Mouse (Mus musculus): ENCODE data around the gene Rpl27. TPM values are rescaled to one million over a fixed set of nuclear protein-coding genes. Genes with fewer than 3 reads are reported as not detected.
A peak's percentile ranks its signal among the peaks of the same experiment; 100 is the strongest.

The Rpl27 gene
- polyA plus RNA-seq (2014; fragmentation: Nextera tagmentation; extraction: Ambion mirVana), result 281 and 371 TPM in 2 replicates

DNA sequence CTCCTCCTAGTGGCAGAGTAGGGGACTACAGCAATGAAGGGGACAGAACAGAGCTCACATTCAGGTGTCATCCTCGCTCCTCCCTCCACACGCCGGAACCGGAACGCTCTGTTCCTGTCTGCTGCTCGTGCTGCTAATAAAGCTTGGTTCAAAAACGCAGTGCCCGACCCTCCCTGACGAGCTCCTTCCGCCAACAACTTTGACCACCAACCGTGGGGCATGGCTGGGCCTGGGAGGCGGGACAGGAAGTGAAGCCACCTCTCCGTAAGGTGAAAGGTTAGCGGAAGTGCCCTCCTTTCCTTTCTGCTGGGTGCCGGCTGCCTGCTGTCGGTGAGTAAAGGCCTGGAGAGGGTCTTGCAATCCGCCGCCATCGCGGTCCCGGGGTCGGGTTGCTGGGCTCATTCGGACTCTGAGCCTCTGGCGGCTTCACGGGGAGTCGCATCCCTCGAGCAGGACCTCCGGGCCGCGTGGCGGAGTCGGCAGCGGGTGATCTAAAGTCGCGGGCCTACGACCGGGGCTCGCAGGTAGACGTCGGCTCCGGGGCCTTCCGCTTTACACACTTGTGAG lies at the start of gene Rpl27:
Rpl27 (plus strand) TSS at position 172 of the 567 bp plus-strand sequence.
- Histone ChIP-seq H3K9ac (ENCODE audit: low read length) (peak within 1 kb of the TSS; percentile 91), H3K4me2 (ENCODE audit: low read length) (peak within 1 kb of the TSS; percentile 62), H3K36me3 (ENCODE audit: control insufficient read depth, insufficient read depth, low read length) (peaks cover 28% of the 10 kb centered on the region), H3K4me1 (ENCODE audit: control insufficient read depth, insufficient read depth, low read length) (peaks cover 4% of the 10 kb centered on the region; the same call in 1 of the 2 replicates), H3K9me3 (replicated peaks; ENCODE audit: control insufficient read depth, low read length) (no peaks in the 10 kb centered on the region), H3K27ac (ENCODE audit: low read depth, low read length) (peak within 1 kb of the TSS; percentile 85), H3K27me3 (replicated peaks; ENCODE audit: control insufficient read depth, insufficient read depth, low read length) (no peaks in the 10 kb centered on the region), H3K4me3 (ENCODE audit: low read depth, low read length) (peak within 1 kb of the TSS; percentile 79)
- ATAC-seq (peak; percentile 100), DNase-seq (ENCODE audit: low spot score) (peak; percentile 100)
- under 1% methylated on average over 42 of the region's 42 CpGs for WGBS

DNA sequence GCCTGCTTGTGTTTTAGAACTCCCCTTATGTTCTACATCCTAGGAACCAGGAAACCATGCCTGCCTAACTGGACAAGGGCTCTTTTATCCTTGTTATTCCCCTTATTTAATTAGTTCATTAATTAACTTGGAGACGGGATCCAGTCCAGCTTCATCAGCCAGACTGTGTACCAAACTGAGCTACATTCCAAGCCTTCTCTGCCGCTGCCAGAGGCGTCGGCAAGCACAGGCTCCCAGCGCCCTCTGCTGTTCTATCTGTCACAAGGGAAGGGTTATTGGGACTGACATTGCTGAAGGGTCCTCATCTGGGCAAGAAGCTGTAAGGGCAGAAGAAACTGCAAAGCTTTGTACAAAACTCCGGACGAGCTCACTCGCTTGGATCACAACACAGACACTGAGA lies 47.0 kb upstream of the Rpl27 start:
- H3K9me3 ChIP-seq (replicated peaks; ENCODE audit: control insufficient read depth, low read length), result no peaks in the 10 kb centered on the region
- H3K27ac ChIP-seq (ENCODE audit: low read depth, low read length), result no peak overlapping the region
- no peak overlapping the region for H3K4me2 ChIP-seq (ENCODE audit: low read length)
- no peaks in the 10 kb centered on the region for H3K4me1 ChIP-seq (ENCODE audit: control insufficient read depth, insufficient read depth, low read length)
- ATAC-seq, result peak; percentile 62; the same call in 1 of the 2 replicates
- H3K27me3 ChIP-seq (replicated peaks; ENCODE audit: control insufficient read depth, insufficient read depth, low read length), result no peaks in the 10 kb centered on the region
- H3K4me3 ChIP-seq (ENCODE audit: low read depth, low read length), result no peak overlapping the region
- DNase-seq (ENCODE audit: low spot score), result peak; percentile 92
- 0 out of 2 replicates have a peak overlapping the region, but pooled peaks have one; percentile 1 for H3K9ac ChIP-seq (ENCODE audit: low read length)
- WGBS, result 4% methylated on average over 8 of the region's 8 CpGs
- no peaks in the 10 kb centered on the region for H3K36me3 ChIP-seq (ENCODE audit: control insufficient read depth, insufficient read depth, low read length)

DNA sequence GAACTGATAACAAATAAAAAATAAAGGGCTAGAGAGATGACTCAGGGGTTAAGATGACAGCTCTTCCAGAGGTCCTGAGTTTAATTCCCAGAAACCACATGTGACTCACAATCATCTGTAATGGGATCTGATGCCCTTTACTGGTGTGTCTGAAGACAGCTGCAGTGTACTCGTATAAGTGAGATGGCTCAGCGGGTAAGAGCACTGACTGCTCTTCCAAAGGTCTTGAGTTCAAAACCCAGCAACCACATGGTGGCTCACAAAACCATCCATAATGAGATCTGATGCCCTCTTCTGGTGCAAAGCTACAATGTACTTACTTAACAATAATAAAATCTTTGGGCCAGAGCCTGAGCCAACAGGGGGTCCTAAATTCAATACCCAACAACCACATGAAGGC lies 26.8 kb upstream of the Rpl27 start:
- Histone ChIP-seq H3K36me3 (ENCODE audit: control insufficient read depth, insufficient read depth, low read length) (peaks cover 29% of the 10 kb centered on the region), H3K9me3 (replicated peaks; ENCODE audit: control insufficient read depth, low read length) (no peaks in the 10 kb centered on the region), H3K4me2 (ENCODE audit: low read length) (no peak overlapping the region), H3K4me3 (ENCODE audit: low read depth, low read length) (no peak overlapping the region), H3K27ac (ENCODE audit: low read depth, low read length) (no peak overlapping the region), H3K4me1 (ENCODE audit: control insufficient read depth, insufficient read depth, low read length) (peaks cover 3% of the 10 kb centered on the region; the same call in 1 of the 2 replicates), H3K9ac (ENCODE audit: low read length) (no peak overlapping the region), H3K27me3 (replicated peaks; ENCODE audit: control insufficient read depth, insufficient read depth, low read length) (no peaks in the 10 kb centered on the region)
- WGBS, result 89% methylated on average over 2 of the region's 2 CpGs
- no peak for DNase-seq (ENCODE audit: low spot score)
- no peak for ATAC-seq

DNA sequence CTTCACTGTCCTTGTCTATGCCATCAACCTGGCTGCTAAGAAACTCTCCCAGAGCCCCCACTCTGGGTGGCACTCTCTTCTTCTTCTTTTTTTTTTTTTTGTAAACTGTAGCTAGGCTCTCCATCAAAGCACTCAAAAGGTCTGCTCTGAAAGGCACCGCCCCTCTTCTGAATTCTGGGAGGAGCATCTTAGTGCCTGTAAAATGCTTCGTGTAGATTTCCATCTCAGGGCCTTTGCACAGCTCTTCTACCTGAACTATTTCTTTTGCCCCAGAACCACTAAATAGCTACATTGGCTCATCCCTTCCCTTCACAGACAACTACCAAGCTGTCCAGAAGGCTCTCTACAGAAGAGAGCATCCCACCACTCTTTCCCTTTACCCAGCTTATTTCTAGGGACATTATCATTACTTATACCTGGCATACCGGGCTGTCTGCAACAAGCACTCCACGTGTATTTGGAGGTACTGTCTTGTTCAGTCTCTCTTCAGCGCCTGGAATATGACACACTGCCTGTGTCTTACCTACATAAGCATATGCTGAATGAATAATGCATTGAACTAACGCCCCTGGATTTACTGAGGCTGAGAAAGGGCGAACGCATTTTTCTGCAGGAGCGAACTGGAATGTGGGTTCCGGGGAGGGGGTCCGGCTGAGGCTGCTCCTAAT lies 25.5 kb upstream of the Rpl27 start:
- peak; percentile 61 for ATAC-seq
- 2% methylated on average over 11 of the region's 11 CpGs for WGBS
- DNase-seq (ENCODE audit: low spot score), result peak; percentile 22

DNA sequence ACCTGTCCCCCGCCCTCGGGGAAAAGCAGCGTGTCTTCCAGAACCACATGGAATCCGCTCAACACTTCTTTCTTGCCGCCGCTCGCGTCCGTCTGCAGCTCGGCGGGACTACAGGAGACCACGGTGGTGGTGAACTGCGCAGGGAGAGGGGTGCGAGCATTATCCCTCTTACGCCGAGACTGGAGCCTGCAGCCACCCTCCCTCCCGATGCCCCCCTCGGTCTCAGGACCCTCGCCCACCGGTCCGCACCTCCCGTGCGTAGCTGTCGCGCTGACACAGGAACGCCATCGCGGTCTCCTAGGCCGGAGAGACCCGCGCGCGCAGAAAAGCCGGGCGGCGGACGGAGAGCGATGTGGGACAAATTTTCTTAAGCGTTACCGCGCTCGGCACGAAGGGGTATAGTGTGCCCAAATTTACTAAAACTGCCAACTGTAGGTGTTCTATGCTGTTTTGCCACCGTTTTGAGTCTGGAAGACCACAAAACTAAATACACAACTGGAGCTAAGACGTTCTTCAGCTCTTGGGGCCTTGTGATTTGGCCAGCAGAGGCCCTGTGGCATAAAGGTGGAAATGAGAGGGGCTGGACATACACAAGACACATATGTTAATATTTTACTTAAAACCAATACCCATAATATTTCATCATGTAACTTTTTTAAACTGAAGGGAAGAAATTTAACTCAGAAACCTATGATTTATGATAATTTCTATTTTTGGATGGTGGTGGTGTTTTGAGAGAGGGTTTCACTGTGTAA lies 24.8 kb upstream of the Rpl27 start, which contains the start of gene Aarsd1:
Aarsd1 (minus strand) TSS at position 515 of the 755 bp plus-strand sequence.
- H3K4me3 ChIP-seq (ENCODE audit: low read depth, low read length), result peak within 1 kb of the TSS; percentile 78
- H3K27me3 ChIP-seq (replicated peaks; ENCODE audit: control insufficient read depth, insufficient read depth, low read length), result no peaks in the 10 kb centered on the region
- H3K36me3 ChIP-seq (ENCODE audit: control insufficient read depth, insufficient read depth, low read length), result peaks cover 10% of the 10 kb centered on the region
- ATAC-seq, result peak; percentile 85
- peak within 1 kb of the TSS; percentile 89 for H3K4me2 ChIP-seq (ENCODE audit: low read length)
- no peaks in the 10 kb centered on the region for H3K9me3 ChIP-seq (replicated peaks; ENCODE audit: control insufficient read depth, low read length)
- DNase-seq (ENCODE audit: low spot score), result peak; percentile 89
- H3K9ac ChIP-seq (ENCODE audit: low read length), result peak within 1 kb of the TSS; percentile 85
- H3K27ac ChIP-seq (ENCODE audit: low read depth, low read length), result peak within 1 kb of the TSS; percentile 81
- WGBS, result under 1% methylated on average over 45 of the region's 45 CpGs
- peaks cover 3% of the 10 kb centered on the region; the same call in 1 of the 2 replicates for H3K4me1 ChIP-seq (ENCODE audit: control insufficient read depth, insufficient read depth, low read length)

More for the DNA sequence above, 25.5 kb upstream of the Rpl27 start:
- Histone ChIP-seq H3K27me3 (replicated peaks; ENCODE audit: control insufficient read depth, insufficient read depth, low read length) (no peaks in the 10 kb centered on the region), H3K4me2 (ENCODE audit: low read length) (peak overlapping the region; percentile 89), H3K4me1 (ENCODE audit: control insufficient read depth, insufficient read depth, low read length) (peaks cover 3% of the 10 kb centered on the region; the same call in 1 of the 2 replicates), H3K36me3 (ENCODE audit: control insufficient read depth, insufficient read depth, low read length) (peaks cover 16% of the 10 kb centered on the region), H3K27ac (ENCODE audit: low read depth, low read length) (peak overlapping the region; percentile 81), H3K9ac (ENCODE audit: low read length) (peak overlapping the region; percentile 85), H3K9me3 (replicated peaks; ENCODE audit: control insufficient read depth, low read length) (no peaks in the 10 kb centered on the region), H3K4me3 (ENCODE audit: low read depth, low read length) (peak overlapping the region; percentile 78)

DNA sequence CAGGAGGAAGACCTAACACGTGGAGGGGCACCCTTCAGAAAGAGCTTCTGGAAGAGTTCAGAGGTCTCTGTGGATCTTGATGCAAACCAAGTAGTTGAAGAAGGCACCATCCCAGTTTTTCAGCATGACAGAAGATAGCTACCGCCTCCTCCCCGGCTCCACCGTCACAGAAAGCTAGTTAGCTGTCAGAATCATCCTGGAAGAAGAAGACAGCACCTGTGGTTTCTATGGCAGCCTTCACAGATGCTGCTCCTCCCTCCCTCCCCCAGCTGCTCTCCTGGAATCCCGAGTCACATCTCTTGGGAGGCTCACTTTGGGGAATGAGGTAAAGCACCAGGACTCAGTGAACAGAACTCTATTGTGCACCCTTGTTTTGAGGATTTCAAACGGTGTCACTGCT lies 23.1 kb upstream of the Rpl27 start:
- H3K4me1 ChIP-seq (ENCODE audit: control insufficient read depth, insufficient read depth, low read length), result peaks cover 4% of the 10 kb centered on the region; the same call in 1 of the 2 replicates
- WGBS, result 53% methylated on average over 6 of the region's 6 CpGs

DNA sequence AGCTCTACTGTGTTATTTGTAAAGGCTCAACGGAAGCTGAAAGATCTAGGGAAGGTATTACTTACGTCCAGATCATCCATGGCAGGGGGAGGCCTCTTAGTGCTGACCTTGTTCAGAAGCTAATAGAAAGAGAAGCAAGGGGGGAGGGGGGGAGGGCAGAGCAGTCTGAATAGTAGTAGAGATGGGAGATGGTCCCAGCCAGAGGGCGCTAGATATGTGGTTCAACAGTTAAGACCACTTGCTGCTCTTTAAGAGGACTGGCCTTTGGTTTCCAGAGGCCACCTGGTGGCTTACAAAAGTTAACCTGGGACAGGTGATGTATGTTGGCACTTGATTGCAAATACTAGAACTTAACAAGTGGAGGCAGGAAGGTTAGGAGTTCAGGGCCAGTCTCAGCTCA lies 22.5 kb upstream of the Rpl27 start:
- H3K9ac ChIP-seq (ENCODE audit: low read length), result no peak overlapping the region
- no peaks in the 10 kb centered on the region for H3K36me3 ChIP-seq (ENCODE audit: control insufficient read depth, insufficient read depth, low read length)
- H3K9me3 ChIP-seq (replicated peaks; ENCODE audit: control insufficient read depth, low read length), result no peaks in the 10 kb centered on the region
- H3K27me3 ChIP-seq (replicated peaks; ENCODE audit: control insufficient read depth, insufficient read depth, low read length), result no peaks in the 10 kb centered on the region
- H3K4me3 ChIP-seq (ENCODE audit: low read depth, low read length), result no peak overlapping the region
- 23% methylated on average over 3 of the region's 3 CpGs for WGBS
- peaks cover 10% of the 10 kb centered on the region; the same call in 1 of the 2 replicates for H3K4me1 ChIP-seq (ENCODE audit: control insufficient read depth, insufficient read depth, low read length)
- DNase-seq (ENCODE audit: low spot score) (peak; percentile 26), ATAC-seq (no peak)
- H3K27ac ChIP-seq (ENCODE audit: low read depth, low read length), result no peak overlapping the region
- no peak overlapping the region for H3K4me2 ChIP-seq (ENCODE audit: low read length)

More for the DNA sequence above, 23.1 kb upstream of the Rpl27 start:
- no peak overlapping the region for H3K4me2 ChIP-seq (ENCODE audit: low read length)
- no peaks in the 10 kb centered on the region for H3K27me3 ChIP-seq (replicated peaks; ENCODE audit: control insufficient read depth, insufficient read depth, low read length)
- H3K9ac ChIP-seq (ENCODE audit: low read length), result no peak overlapping the region
- H3K27ac ChIP-seq (ENCODE audit: low read depth, low read length), result no peak overlapping the region
- H3K4me3 ChIP-seq (ENCODE audit: low read depth, low read length), result no peak overlapping the region
- peaks cover under 1% of the 10 kb centered on the region; the same call in 1 of the 2 replicates for H3K36me3 ChIP-seq (ENCODE audit: control insufficient read depth, insufficient read depth, low read length)
- DNase-seq (ENCODE audit: low spot score) (no peak), ATAC-seq (no peak)
- H3K9me3 ChIP-seq (replicated peaks; ENCODE audit: control insufficient read depth, low read length), result no peaks in the 10 kb centered on the region

DNA sequence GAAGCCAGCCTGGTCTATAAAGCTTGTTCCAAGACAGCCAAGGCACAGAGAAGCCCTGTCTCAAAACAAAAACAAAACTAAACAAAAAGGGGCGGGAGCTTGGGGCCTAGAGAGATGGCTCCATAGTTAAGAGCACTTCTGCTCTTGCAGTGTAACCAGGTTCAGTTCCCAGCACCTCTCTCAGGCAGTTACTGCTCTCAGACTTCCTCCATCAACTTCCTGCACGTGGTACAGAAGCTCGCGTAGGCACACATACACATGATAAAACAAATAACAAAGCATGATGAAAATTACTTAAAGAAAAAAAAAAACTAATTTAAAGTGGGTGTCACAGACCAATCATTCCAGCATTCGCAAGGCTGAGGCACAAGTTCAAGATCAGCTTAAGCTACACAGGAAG lies 21.9 kb upstream of the Rpl27 start:
- no peak for ATAC-seq
- Histone ChIP-seq H3K27ac (ENCODE audit: low read depth, low read length) (no peak overlapping the region), H3K27me3 (replicated peaks; ENCODE audit: control insufficient read depth, insufficient read depth, low read length) (no peaks in the 10 kb centered on the region), H3K9me3 (replicated peaks; ENCODE audit: control insufficient read depth, low read length) (no peaks in the 10 kb centered on the region), H3K4me3 (ENCODE audit: low read depth, low read length) (no peak overlapping the region), H3K36me3 (ENCODE audit: control insufficient read depth, insufficient read depth, low read length) (no peaks in the 10 kb centered on the region), H3K9ac (ENCODE audit: low read length) (no peak overlapping the region), H3K4me1 (ENCODE audit: control insufficient read depth, insufficient read depth, low read length) (peaks cover 10% of the 10 kb centered on the region; the same call in 1 of the 2 replicates), H3K4me2 (ENCODE audit: low read length) (no peak overlapping the region)
- WGBS, result 85% methylated on average over 5 of the region's 5 CpGs
- DNase-seq (ENCODE audit: low spot score), result no peak
